Mouse (Mus musculus): ENCODE measurements around the gene Tnfrsf19. TPM values are rescaled to one million over a fixed set of nuclear protein-coding genes. Genes with fewer than 3 reads are reported as not detected.

The Tnfrsf19 gene
- 127 and 138 TPM in 2 replicates for polyA plus RNA-seq (2014; fragmentation: Nextera tagmentation; extraction: Ambion mirVana)

DNA sequence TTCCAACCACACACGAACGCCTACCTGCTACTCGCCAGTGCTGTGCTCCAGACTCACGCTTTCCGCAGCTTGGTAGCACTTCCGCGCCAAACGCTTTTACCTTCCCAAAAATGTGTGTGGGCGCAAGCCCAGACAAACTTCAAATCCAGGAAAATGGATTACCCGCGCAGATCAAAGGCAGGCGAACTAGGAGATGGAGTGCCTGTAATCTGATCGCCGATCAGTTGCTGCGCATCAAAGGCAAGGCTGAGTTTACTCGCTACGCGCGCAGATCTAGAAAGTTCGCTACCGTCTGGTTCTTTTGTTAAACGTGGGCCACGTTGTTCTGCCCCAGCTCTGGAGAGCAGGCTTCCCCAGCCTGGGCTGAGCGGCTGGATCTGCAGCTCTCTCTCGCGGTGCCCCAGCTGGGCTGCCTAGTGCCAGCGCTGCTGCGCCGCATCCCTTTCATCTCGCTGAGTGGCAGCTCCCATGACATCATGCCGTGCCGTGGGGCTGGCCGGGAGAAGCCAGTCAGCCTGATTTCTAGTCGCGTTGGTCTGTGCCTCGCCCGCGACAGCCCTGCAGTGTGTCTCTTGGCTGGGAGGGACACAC is at the start of gene Tnfrsf19:
Gene Tnfrsf19 (minus strand): TSS at position 400 of the 591 bp plus-strand sequence.
- peak within 1 kb of the TSS; percentile 92 for H3K27ac ChIP-seq (ENCODE audit: low read depth, low read length)
- no peaks in the 10 kb centered on the region for H3K9me3 ChIP-seq (ENCODE audit: control insufficient read depth, low read length)
- ATAC-seq (replicated peaks; ENCODE audit: low FRiP score) (peak; percentile 94), DNase-seq (ENCODE audit: low spot score) (peak; percentile 97)
- H3K9ac ChIP-seq (ENCODE audit: low read length), result peak within 1 kb of the TSS; percentile 64
- under 1% methylated on average over 38 of the region's 38 CpGs for WGBS
- no peaks in the 10 kb centered on the region for H3K36me3 ChIP-seq (ENCODE audit: control insufficient read depth, insufficient read depth, low read length)
- H3K4me2 ChIP-seq (ENCODE audit: low read depth, low read length, severe bottlenecking), result peak within 1 kb of the TSS; percentile 57
- peak within 1 kb of the TSS; percentile 48 for H3K4me3 ChIP-seq (ENCODE audit: low read depth, low read length)
- peaks cover 3% of the 10 kb centered on the region; the same call in 1 of the 2 replicates for H3K4me1 ChIP-seq (replicated peaks; ENCODE audit: control insufficient read depth, insufficient read depth, low read length)
- peaks cover 4% of the 10 kb centered on the region; the same call in 1 of the 2 replicates for H3K27me3 ChIP-seq (ENCODE audit: control insufficient read depth, insufficient read depth, low read length)

DNA sequence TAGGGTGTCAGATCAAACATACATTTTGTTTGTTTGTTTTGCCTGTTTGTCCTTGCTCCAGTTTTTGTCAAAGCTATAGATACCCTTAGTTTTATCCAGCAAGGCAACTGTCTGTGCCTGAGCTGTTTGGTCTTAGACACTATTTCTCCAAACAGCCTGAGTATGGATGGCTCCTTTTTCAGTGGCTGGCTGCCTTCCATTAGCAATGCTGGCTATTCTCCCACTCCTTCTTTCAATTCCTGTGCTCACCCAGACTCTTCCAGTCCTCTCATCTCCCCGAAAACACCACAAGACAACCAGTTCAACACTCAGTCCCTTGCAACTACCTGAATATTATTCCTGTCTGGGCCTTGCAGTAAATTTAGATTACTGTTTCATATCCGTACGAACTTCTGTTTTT is 45.8 kb upstream of the Tnfrsf19 start:
- H3K36me3 ChIP-seq (ENCODE audit: control insufficient read depth, insufficient read depth, low read length), result no peaks in the 10 kb centered on the region
- 91% methylated on average over 3 of the region's 3 CpGs for WGBS
- no peaks in the 10 kb centered on the region for H3K27me3 ChIP-seq (ENCODE audit: control insufficient read depth, insufficient read depth, low read length)
- no peak overlapping the region for H3K27ac ChIP-seq (ENCODE audit: low read depth, low read length)
- no peak for DNase-seq (ENCODE audit: low spot score)
- no peaks in the 10 kb centered on the region for H3K9me3 ChIP-seq (ENCODE audit: control insufficient read depth, low read length)
- H3K9ac ChIP-seq (ENCODE audit: low read length), result no peak overlapping the region
- ATAC-seq (replicated peaks; ENCODE audit: low FRiP score), result no peak
- H3K4me2 ChIP-seq (ENCODE audit: low read depth, low read length, severe bottlenecking), result no peak overlapping the region
- no peak overlapping the region for H3K4me3 ChIP-seq (ENCODE audit: low read depth, low read length)
- H3K4me1 ChIP-seq (replicated peaks; ENCODE audit: control insufficient read depth, insufficient read depth, low read length), result no peaks in the 10 kb centered on the region

DNA sequence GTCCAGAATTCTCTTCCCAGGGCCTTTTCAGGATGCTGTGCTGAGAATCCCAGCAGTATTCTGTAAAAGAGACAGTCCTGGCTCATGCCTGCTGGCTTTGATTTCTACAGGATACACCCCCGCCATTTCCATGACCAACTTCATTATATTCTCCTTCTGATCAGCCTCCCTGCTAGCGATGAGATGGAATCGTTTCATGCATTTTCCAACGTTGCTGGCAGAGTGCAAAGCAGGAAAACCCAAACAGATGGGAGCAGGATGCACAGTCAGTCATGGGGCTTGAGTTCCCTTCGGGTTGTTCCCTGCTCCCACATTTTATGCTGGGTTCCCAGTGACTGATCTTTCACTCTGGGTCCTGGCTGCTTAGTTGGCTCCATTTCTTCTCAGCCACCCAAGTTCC is 44.7 kb upstream of the Tnfrsf19 start:
- ATAC-seq (replicated peaks; ENCODE audit: low FRiP score) (no peak), DNase-seq (ENCODE audit: low spot score) (no peak)
- Histone ChIP-seq H3K27ac (ENCODE audit: low read depth, low read length) (no peak overlapping the region), H3K4me1 (replicated peaks; ENCODE audit: control insufficient read depth, insufficient read depth, low read length) (no peaks in the 10 kb centered on the region), H3K9ac (ENCODE audit: low read length) (no peak overlapping the region), H3K4me3 (ENCODE audit: low read depth, low read length) (no peak overlapping the region), H3K36me3 (ENCODE audit: control insufficient read depth, insufficient read depth, low read length) (no peaks in the 10 kb centered on the region), H3K4me2 (ENCODE audit: low read depth, low read length, severe bottlenecking) (no peak overlapping the region), H3K9me3 (ENCODE audit: control insufficient read depth, low read length) (no peaks in the 10 kb centered on the region), H3K27me3 (ENCODE audit: control insufficient read depth, insufficient read depth, low read length) (no peaks in the 10 kb centered on the region)
- WGBS, result 83% methylated on average over 5 of the region's 5 CpGs

DNA sequence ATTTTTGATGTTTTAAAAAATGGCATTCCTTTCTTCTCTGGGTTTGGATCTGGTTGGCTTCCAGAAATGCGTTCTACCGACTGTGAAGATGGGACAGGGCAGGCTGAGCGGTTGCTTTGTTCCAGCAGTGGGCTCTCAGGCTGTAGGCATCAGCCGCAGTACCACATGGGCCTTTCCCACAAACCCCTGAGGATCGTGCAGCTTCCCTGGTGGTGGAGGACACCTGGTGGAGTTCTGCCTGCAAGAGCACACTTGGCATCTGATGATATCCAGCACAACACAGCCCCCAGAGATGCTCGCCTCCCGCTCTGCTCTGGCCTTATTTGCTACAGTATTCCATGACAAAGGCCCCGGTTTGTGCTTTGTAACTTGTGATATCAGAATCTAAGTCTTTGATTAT is 41.9 kb upstream of the Tnfrsf19 start:
- no peak for DNase-seq (ENCODE audit: low spot score)
- Histone ChIP-seq H3K36me3 (ENCODE audit: control insufficient read depth, insufficient read depth, low read length) (no peaks in the 10 kb centered on the region), H3K4me3 (ENCODE audit: low read depth, low read length) (no peak overlapping the region), H3K9ac (ENCODE audit: low read length) (no peak overlapping the region), H3K9me3 (ENCODE audit: control insufficient read depth, low read length) (no peaks in the 10 kb centered on the region), H3K4me2 (ENCODE audit: low read depth, low read length, severe bottlenecking) (no peak overlapping the region), H3K4me1 (replicated peaks; ENCODE audit: control insufficient read depth, insufficient read depth, low read length) (no peaks in the 10 kb centered on the region), H3K27ac (ENCODE audit: low read depth, low read length) (no peak overlapping the region), H3K27me3 (ENCODE audit: control insufficient read depth, insufficient read depth, low read length) (no peaks in the 10 kb centered on the region)
- no peak for ATAC-seq (replicated peaks; ENCODE audit: low FRiP score)
- WGBS, result 83% methylated on average over 8 of the region's 8 CpGs

DNA sequence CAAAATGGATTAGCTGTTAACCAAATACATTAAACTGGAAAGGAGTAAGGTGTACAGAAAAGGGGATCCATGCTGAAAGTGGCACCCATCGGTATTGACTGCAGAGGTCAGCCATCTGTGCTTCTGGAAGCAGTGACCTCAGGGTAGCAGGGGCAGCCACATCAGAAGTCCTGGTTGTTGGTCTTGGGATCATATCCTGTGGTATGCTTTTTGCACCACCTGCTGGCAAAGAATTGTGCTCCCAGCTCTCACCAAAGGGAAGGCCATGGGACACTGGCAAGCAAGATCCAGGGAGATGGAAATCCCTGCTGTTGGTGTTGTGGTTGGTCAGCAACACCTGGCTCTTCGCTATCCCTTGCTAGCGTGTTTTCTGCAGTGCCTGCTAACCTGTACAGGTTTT is 39.0 kb upstream of the Tnfrsf19 start:
- Histone ChIP-seq H3K4me3 (ENCODE audit: low read depth, low read length) (no peak overlapping the region), H3K4me1 (replicated peaks; ENCODE audit: control insufficient read depth, insufficient read depth, low read length) (no peaks in the 10 kb centered on the region), H3K4me2 (ENCODE audit: low read depth, low read length, severe bottlenecking) (no peak overlapping the region), H3K36me3 (ENCODE audit: control insufficient read depth, insufficient read depth, low read length) (no peaks in the 10 kb centered on the region), H3K27me3 (ENCODE audit: control insufficient read depth, insufficient read depth, low read length) (no peaks in the 10 kb centered on the region), H3K9ac (ENCODE audit: low read length) (no peak overlapping the region), H3K27ac (ENCODE audit: low read depth, low read length) (no peak overlapping the region), H3K9me3 (ENCODE audit: control insufficient read depth, low read length) (no peaks in the 10 kb centered on the region)
- DNase-seq (ENCODE audit: low spot score) (peak; percentile 63), ATAC-seq (replicated peaks; ENCODE audit: low FRiP score) (no peak)
- WGBS, result 71% methylated on average over 3 of the region's 3 CpGs

DNA sequence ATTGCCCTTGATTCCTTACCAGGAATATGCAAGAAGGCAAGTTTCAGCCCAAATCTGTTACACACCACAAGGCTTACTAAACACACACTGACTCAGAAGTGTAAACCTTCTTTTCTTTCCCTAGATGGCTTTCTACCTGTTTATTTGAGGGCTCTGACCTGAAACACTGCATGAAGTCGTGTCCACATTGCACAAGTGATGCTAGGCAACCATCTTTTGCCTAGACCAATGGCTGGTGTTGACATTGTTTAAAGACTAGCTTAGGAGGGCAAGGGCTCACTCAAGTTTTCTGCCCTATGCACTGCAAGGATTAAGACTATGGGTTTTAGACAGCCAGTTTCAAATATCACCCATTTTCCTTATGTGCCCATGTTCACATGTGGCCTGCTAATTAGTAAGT is 23.3 kb upstream of the Tnfrsf19 start:
- H3K36me3 ChIP-seq (ENCODE audit: control insufficient read depth, insufficient read depth, low read length), result no peaks in the 10 kb centered on the region
- no peak overlapping the region for H3K4me2 ChIP-seq (ENCODE audit: low read depth, low read length, severe bottlenecking)
- H3K4me3 ChIP-seq (ENCODE audit: low read depth, low read length), result no peak overlapping the region
- 68% methylated on average over 1 of the region's 1 CpGs for WGBS
- ATAC-seq (replicated peaks; ENCODE audit: low FRiP score) (no peak), DNase-seq (ENCODE audit: low spot score) (no peak)
- H3K4me1 ChIP-seq (replicated peaks; ENCODE audit: control insufficient read depth, insufficient read depth, low read length), result no peaks in the 10 kb centered on the region
- no peaks in the 10 kb centered on the region for H3K27me3 ChIP-seq (ENCODE audit: control insufficient read depth, insufficient read depth, low read length)
- H3K27ac ChIP-seq (ENCODE audit: low read depth, low read length), result no peak overlapping the region
- H3K9ac ChIP-seq (ENCODE audit: low read length), result no peak overlapping the region
- no peaks in the 10 kb centered on the region for H3K9me3 ChIP-seq (ENCODE audit: control insufficient read depth, low read length)

DNA sequence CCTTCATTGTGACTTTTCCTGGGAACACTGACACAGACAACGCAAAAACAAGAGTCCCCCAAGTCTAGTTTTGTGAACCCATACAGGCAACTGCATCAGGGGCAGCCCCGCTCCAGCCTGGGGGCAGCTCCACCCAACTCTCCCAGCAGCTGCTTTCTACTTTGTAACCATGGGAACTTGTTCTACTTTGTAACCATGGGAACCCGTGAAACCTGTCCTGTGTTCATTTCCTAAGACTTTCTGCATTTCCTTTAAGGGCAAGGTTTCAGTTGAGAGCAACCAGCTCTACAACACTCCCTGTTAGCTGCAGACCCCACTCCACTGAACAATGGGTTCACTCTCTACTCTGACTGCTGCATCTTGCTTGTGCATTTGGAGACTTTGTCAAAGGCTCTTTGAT is 15.4 kb upstream of the Tnfrsf19 start:
- 0 out of 2 replicates have a peak, but pooled peaks have one; percentile 53 for ATAC-seq (replicated peaks; ENCODE audit: low FRiP score)
- WGBS, result 24% methylated on average over 3 of the region's 3 CpGs

DNA sequence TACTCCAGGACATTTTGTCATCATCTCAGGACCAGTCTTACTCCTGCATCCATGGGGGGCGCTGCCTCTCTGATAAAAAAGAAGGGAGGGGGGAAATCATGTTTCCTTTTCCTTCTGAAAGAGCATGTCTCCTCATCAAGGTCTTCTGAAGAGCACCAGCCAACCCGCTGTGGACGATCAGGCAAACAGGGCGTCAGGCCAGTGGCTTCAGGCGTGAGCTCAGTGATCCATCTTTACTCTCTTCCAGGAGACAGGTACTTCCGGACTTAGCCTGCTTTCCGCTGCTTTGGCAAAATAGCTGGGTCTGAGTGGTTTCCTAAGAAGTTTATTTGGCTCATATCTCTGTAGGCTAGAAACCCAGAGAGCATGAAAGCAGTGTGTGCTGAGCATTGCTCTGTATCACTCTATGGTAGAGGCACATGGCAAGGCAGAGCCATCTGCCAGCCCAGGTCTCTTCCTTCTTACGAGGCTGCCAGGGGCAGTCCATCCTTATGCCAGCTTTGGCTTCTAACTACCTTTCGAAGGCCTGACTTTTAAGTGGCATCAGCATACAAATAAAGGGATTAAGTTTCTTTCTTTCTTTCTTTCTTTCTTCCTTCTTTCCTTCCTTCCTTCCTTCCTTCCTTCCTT is 13.1 kb upstream of the Tnfrsf19 start:
- whole genome bisulfite sequencing, result 94% methylated on average over 9 of the region's 9 CpGs
- no peak overlapping the region for H3K9ac ChIP-seq (ENCODE audit: low read length)
- H3K27me3 ChIP-seq (ENCODE audit: control insufficient read depth, insufficient read depth, low read length), result peaks cover 3% of the 10 kb centered on the region; the same call in 1 of the 2 replicates
- H3K27ac ChIP-seq (ENCODE audit: low read depth, low read length), result no peak overlapping the region
- no peaks in the 10 kb centered on the region for H3K9me3 ChIP-seq (ENCODE audit: control insufficient read depth, low read length)
- no peaks in the 10 kb centered on the region for H3K36me3 ChIP-seq (ENCODE audit: control insufficient read depth, insufficient read depth, low read length)
- no peak for ATAC-seq (replicated peaks; ENCODE audit: low FRiP score)
- peaks cover 20% of the 10 kb centered on the region for H3K4me1 ChIP-seq (replicated peaks; ENCODE audit: control insufficient read depth, insufficient read depth, low read length)
- no peak overlapping the region for H3K4me2 ChIP-seq (ENCODE audit: low read depth, low read length, severe bottlenecking)
- no peak for DNase-seq (ENCODE audit: low spot score)
- no peak overlapping the region for H3K4me3 ChIP-seq (ENCODE audit: low read depth, low read length)

More for the DNA sequence above, 15.4 kb upstream of the Tnfrsf19 start:
- no peaks in the 10 kb centered on the region for H3K36me3 ChIP-seq (ENCODE audit: control insufficient read depth, insufficient read depth, low read length)
- no peak overlapping the region for H3K9ac ChIP-seq (ENCODE audit: low read length)
- no peak overlapping the region for H3K4me3 ChIP-seq (ENCODE audit: low read depth, low read length)
- H3K4me2 ChIP-seq (ENCODE audit: low read depth, low read length, severe bottlenecking), result no peak overlapping the region
- no peaks in the 10 kb centered on the region for H3K9me3 ChIP-seq (ENCODE audit: control insufficient read depth, low read length)
- H3K27ac ChIP-seq (ENCODE audit: low read depth, low read length), result no peak overlapping the region
- H3K4me1 ChIP-seq (replicated peaks; ENCODE audit: control insufficient read depth, insufficient read depth, low read length), result peaks cover 2% of the 10 kb centered on the region; the same call in 1 of the 2 replicates
- H3K27me3 ChIP-seq (ENCODE audit: control insufficient read depth, insufficient read depth, low read length), result peaks cover 3% of the 10 kb centered on the region; the same call in 1 of the 2 replicates
- peak; percentile 64 for DNase-seq (ENCODE audit: low spot score)

All from forebrain, embryonic 11.5 days (tissue).